Mouse (Mus musculus) heart, postnatal 0 days (tissue): Measurements from ENCODE around the gene Gm43951.

ENCODE experiments used
- CTCF ChIP-seq: IDR thresholded peaks from 2 replicates; pipeline ENCODE4 v1.5.1; 2016; ENCODE audit warnings: antibody characterized with exemption, control low read depth, low read depth
- EP300 ChIP-seq: IDR thresholded peaks from 2 replicates; pipeline ENCODE4 v1.6.1; 2016; ENCODE audit warnings: antibody characterized with exemption, low read depth

- no peak for TF ChIP-seq CTCF
- TF ChIP-seq EP300, result no peak
Measured at GRCm38 (mm10) chr11:72181136-72181535, 25.5 kb downstream of the Gm43951 start.
